Mouse (Mus musculus): ENCODE results near the gene Nab1. TPM values are rescaled to one million over a fixed set of nuclear protein-coding genes. Genes with fewer than 3 reads are reported as not detected.

Nab1 gene
- total RNA-seq, 4 experiments from 2014 or later: 30.7 to 42.1 (median 38.1) TPM

DNA sequence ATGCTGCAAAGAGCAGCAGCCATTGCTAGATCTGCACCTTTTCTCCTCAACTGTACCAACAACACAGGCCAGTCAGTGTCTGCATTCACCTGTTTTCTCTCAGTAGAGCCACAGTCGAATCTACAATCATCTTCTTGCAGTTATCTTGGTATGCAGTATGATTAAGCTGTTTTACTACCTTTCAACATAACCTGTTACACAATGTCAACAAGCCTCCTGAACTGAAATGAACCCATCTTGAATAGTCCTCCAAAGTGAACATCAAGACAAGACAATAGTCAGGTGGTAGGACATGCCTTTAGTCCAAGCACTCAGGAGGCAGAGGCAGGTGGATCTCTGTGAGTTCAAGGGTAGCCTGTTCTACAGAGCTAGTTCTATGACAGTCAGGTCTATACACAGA, 26.2 kb downstream of the Nab1 start:
- DNase-seq (ENCODE audit: low spot score in 2 of 2): no peak

DNA sequence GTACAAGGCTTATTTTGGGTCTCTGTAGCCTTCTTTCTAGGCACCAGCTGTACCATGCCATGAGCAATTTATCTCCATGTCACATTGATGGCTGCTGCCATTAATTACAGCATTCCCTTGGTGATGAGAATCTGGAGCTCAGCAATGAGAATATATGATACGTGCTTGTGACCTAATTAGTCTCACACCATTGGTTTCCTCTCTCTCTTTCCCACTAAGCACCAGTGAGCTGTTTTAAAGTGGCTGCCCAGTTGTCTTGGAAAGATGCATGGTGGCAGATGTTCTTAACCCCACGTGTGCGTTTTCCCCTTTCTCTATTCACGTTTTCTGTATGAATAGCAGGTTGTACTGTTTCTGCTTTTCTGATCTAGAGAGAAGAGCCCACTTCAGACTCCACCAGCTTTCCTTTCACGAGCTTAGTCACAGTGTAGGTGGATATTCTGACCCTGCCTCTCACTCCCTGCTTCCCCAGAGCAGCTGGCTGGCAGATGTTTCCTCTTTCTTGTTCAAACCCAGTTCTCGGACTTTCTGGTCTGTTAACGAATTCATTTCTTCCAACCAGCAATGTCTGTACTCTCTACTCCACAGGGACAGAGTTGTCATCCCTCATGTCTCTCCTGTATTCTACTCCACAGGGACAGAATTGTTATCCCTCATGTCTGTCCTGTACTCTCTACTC, 29.5 kb downstream of the Nab1 start:
- no peak for DNase-seq (ENCODE audit: low spot score in 2 of 2)

DNA sequence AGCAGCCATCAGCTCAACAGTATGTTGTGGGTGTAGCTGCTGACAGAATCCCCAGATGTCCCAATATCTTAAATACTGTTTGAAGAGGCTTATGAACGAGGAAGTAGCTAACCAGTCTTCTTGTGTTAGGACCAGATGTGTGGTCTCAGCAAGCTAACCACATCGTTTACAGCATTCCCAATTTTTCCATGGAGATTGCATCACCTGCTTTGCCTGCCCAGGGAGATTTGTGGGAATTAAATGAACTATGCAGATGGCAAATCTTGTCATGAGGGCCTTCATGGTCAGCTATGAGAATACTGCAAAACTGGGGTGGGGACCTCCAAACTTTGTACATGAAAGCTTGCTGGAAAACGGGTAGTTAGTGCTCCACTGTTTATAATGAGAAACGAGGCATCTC, 30.2 kb downstream of the Nab1 start:
- DNase-seq (ENCODE audit: low spot score in 2 of 2): no peak

GRCm38 (mm10) chr1:52466518-52467120, 33.9 kb downstream of the Nab1 start:
- DNase-seq (ENCODE audit: low spot score in 2 of 2): no peak

DNA sequence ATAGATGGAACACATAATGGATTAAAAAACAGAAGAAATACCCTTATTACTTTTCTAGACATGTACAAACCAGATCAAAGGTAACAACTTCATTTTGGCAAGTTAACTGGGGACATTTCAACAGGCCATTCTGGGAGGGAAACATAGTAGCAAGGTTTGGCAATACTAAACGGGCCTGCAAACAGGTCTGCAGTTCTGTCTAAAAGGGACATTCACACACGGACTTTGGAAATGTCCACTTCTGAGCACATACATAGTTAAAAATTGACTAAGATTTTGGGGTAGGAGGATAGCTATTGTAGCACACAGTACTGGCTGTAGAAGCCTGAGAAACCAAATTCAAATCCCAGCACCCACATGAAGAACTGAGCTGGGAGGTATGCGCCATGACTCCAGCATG, 34.6 kb downstream of the Nab1 start:
- DNase-seq (ENCODE audit: low spot score in 2 of 2): no peak

- peak; percentile 15 to 81 for DNase-seq (ENCODE audit: low spot score in 2 of 2)
Measured at GRCm38 (mm10) chr1:52465264-52465663, 35.2 kb downstream of the Nab1 start.

- no peak for DNase-seq (ENCODE audit: low spot score in 2 of 2)
Measured at GRCm38 (mm10) chr1:52463305-52463704, 37.2 kb downstream of the Nab1 start.

- no peak for DNase-seq (ENCODE audit: low spot score in 2 of 2)
Measured at GRCm38 (mm10) chr1:52456571-52456970, 43.9 kb downstream of the Nab1 start.

DNA sequence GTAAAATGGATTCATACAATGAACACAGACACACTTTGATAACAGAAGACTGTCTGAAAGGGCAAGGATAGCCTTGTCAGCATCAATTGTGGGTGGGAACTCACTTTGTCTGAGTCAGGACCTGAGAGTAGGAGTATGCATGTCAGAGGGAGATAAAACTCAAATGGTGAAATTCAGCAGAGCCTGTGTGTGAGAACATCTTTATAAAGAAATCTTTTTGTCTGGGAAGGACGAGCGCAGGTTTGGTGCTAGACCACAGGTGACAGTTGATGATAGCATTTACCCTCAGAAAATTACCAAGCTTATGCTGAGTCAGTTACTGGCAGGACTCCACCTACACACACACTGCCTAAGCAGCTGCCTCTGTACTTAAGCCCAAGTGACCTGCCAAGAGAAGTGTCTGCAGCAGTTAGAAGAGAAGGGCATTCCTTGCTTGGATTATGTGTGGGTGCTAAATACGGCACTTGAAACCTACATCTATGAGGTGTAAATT, 45.9 kb downstream of the Nab1 start:
- DNase-seq (ENCODE audit: low spot score in 2 of 2): peak in 1 of 2 experiments; percentile 39

- no peak for DNase-seq (ENCODE audit: low spot score in 2 of 2)
Measured at GRCm38 (mm10) chr1:52451360-52451759, 49.1 kb downstream of the Nab1 start.

DNA sequence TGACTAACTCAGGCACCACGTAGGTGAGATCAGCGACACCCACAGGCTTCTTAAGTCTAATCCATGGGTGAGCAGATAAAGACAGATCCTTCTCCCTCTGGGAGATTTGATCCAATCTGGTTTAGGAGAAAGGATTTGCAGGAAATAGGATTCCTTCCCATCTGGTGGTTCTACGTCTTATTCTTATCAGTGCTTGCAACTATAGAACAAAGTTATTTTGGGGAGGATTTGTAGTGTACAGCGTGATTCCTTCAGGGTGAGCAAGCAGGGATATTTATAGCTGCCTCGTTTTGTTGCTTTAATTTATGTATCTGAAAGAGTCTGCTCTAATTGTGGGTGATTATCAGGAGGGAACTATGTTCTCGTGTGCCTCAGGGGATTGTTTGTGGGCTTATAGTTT, 64.6 kb downstream of the Nab1 start:
- DNase-seq (ENCODE audit: low spot score in 2 of 2): peak in 1 of 2 experiments; percentile 12

DNA sequence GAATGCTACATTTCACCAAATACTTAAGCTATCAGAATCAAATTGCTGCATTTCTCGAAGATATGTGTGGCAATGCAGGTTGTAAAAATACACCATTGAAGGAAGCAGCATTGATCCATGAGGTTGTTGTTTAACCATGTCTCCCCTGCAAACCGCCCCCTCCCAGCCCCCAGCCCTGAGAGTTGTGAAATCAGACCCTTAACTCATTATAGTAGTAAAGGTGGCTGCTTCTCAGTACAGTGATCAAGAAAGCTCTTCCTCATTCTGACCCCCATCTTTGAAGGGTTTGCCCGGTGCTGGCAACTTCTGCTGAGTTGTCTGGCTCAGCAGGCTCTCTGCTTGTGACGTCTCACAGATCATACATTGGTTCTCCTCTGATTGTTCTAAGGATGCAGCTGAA, 66.4 kb downstream of the Nab1 start:
- no peak for DNase-seq (ENCODE audit: low spot score in 2 of 2)

DNA sequence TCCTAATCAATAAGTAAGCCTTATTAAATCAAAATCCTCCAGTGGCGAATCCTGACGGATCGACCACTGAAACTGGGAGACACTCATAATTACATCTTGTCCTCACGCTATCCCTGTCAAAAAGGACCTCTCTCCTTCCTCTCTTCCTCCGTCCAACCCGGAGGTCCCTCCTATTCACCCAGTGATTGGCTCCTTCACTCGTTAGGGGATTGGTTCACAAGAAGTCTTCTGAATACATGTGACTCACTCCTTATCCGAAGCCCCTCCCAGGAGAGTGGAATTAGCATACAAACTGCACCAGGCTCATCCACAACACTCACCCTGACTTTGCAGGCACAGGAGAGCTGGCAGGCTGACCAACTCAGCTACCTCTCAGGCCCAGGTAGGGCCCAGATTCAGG, 68.7 kb downstream of the Nab1 start:
- DNase-seq (ENCODE audit: low spot score in 2 of 2): no peak

DNA sequence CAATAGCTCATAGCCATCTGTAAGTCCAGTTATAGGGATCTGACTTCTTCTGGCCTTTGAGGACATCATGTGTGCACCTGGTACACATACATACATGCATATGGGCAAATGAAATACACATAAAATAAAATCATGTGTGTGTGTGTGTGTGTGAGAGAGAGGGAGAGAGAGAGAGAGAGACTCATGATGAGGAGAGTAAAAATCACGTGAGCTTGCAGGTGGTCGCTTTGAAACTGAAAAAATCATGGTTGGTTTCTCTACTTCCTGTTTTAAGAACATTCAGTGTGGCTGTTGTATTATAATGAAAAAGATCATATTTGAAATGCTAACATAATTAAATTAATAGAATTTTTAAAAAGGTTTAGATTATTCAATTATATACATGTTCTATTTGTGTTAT, 69.9 kb downstream of the Nab1 start:
- no peak for DNase-seq (ENCODE audit: low spot score in 2 of 2)

GRCm38 (mm10) chr1:52430116-52430515, 70.4 kb downstream of the Nab1 start:
- DNase-seq (ENCODE audit: low spot score in 2 of 2): no peak

DNA sequence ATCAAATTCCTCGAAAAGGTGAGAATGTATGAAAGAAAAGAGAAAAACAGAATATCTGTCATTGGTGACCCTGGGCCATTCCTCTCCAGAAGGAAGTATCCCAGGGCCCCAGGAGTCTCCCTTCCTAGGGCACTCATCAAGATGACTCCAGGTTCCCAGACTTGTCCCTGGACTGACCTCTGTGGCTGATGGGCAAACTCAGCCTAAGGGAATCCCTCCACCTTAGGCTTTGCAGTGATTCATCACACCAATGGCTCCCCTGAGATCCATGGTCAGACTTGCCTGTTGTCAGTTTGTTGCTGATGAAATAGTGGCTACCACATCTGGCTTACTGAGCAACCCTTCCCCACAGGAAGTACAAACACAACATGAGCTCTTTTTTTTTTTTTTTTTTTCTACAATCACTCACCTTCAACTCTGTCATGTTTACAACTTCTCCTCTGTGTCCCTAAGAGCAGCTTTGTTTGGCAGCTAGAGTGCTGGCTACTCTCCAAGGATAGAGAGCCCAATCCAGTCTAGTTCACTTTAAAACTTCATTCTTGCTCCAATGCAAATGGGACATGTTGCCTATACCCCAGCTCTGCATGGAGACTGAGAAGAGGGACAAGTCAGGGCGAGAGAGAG, 72.5 kb downstream of the Nab1 start:
- DNase-seq (ENCODE audit: low spot score in 2 of 2): no peak

DNA sequence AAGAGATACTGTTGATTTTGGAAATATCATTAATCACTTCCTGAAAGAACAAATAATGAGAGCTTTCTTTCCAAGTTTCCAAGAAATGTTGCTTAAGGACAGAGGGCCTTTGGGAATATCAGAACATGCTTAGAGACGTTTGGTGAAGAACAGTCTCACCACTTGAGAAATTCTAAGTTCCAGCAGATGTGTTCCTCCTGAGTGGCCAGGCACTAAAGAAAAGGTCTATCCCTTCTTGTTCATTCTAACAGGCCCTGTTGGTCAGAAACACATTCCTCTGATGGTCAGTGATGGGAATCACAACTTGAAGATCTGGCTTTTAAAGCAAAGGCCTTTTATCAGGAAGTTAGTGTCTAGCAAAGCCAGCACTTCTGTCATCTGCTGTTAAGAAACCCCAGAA, 76.6 kb downstream of the Nab1 start:
- no peak for DNase-seq (ENCODE audit: low spot score in 2 of 2)

DNA sequence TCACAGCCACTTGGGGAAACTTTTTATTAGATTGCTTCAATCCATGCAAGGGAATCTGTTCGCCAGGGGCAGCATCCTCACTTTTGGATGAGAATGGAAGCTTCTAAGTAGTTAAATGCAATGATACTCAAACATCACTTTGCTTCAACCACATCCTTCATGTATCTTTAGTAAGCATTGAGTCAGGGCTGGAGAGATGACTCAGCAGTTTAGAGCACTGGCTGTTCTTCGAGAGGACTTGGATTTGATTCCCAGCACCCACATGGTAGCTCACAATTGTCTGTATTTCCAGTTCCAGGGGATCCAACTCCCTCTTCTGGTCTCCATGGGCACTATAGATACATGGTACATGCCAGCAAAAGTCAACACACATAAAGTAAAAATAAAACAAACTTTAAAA, 77.4 kb downstream of the Nab1 start:
- DNase-seq (ENCODE audit: low spot score in 2 of 2): no peak

GRCm38 (mm10) chr1:52422137-52422536, 78.3 kb downstream of the Nab1 start:
- no peak for DNase-seq (ENCODE audit: low spot score in 2 of 2)

DNA sequence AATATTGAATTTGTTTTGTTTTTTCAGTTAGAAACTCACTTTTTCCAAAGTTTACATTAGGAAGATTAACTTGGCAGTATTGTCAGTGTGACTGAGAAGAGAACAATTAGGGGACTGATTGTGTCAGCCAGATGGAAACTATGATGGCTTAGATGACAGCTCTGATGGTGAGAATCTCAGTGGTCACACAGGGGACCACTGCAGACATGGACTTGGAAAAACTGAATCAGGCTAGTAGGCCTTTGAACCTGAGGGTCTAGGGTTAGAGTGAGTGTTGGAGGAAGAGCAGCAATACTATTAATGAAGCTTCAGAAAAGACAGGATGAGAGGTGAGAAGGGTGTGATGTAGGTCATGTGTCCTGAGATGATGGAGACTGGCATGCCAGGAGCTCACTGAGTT, 78.9 kb downstream of the Nab1 start:
- DNase-seq (ENCODE audit: low spot score in 2 of 2): no peak

GRCm38 (mm10) chr1:52419088-52419819, 81.2 kb downstream of the Nab1 start:
- no peak for DNase-seq (ENCODE audit: low spot score in 2 of 2)
